Mouse (Mus musculus): ENCODE measurements around the gene Ctdspl. TPM values are rescaled to one million over a fixed set of nuclear protein-coding genes. Genes with fewer than 3 reads are reported as not detected.

Ctdspl gene
- polyA plus RNA-seq, 1 experiment, result 8.1 TPM

- TF ChIP-seq POLR2A (IDR thresholded peaks at IDR 0.05; ENCODE audit: control insufficient read depth, low read depth, low read length) (no peak), CTCF (IDR thresholded peaks at IDR 0.05; ENCODE audit: control insufficient read depth, insufficient read depth, insufficient replicate concordance, low read depth, low read length) (no peak)
- no peaks in the 10 kb centered on the region for H3K36me3 ChIP-seq (ENCODE audit: control insufficient read depth, insufficient read depth, low read length)
- no peak overlapping the region for H3K4me3 ChIP-seq (ENCODE audit: control insufficient read depth, low read depth, low read length)
- H3K4me1 ChIP-seq (ENCODE audit: control insufficient read depth, insufficient read depth, low read length), result no peaks in the 10 kb centered on the region
- H3K27ac ChIP-seq (ENCODE audit: control insufficient read depth, insufficient read depth, low read depth, low read length), result no peak overlapping the region
- H3K27me3 ChIP-seq (ENCODE audit: control insufficient read depth, insufficient read depth, low read length), result no peaks in the 10 kb centered on the region
Observed at GRCm38 (mm10) chr9:118900677-118901076, 25.6 kb upstream of the Ctdspl start.

- Histone ChIP-seq H3K4me1 (ENCODE audit: control insufficient read depth, insufficient read depth, low read length) (no peaks in the 10 kb centered on the region), H3K36me3 (ENCODE audit: control insufficient read depth, insufficient read depth, low read length) (no peaks in the 10 kb centered on the region), H3K4me3 (ENCODE audit: control insufficient read depth, low read depth, low read length) (no peak overlapping the region), H3K27ac (ENCODE audit: control insufficient read depth, insufficient read depth, low read depth, low read length) (no peak overlapping the region), H3K27me3 (ENCODE audit: control insufficient read depth, insufficient read depth, low read length) (no peaks in the 10 kb centered on the region)
- TF ChIP-seq CTCF (IDR thresholded peaks at IDR 0.05; ENCODE audit: control insufficient read depth, insufficient read depth, insufficient replicate concordance, low read depth, low read length) (no peak), POLR2A (IDR thresholded peaks at IDR 0.05; ENCODE audit: control insufficient read depth, low read depth, low read length) (no peak)
Observed at GRCm38 (mm10) chr9:118901917-118902316, 24.3 kb upstream of the Ctdspl start.

GRCm38 (mm10) chr9:118907934-118908620 is 18.2 kb upstream of the Ctdspl start:
- no peak overlapping the region for H3K27ac ChIP-seq (ENCODE audit: control insufficient read depth, insufficient read depth, low read depth, low read length)

GRCm38 (mm10) chr9:118913048-118913447 is 13.2 kb upstream of the Ctdspl start:
- no peak for TF ChIP-seq CTCF (IDR thresholded peaks at IDR 0.05; ENCODE audit: control insufficient read depth, insufficient read depth, insufficient replicate concordance, low read depth, low read length)
- no peak for TF ChIP-seq POLR2A (IDR thresholded peaks at IDR 0.05; ENCODE audit: control insufficient read depth, low read depth, low read length)
- H3K36me3 ChIP-seq (ENCODE audit: control insufficient read depth, insufficient read depth, low read length), result no peaks in the 10 kb centered on the region
- no peaks in the 10 kb centered on the region for H3K4me1 ChIP-seq (ENCODE audit: control insufficient read depth, insufficient read depth, low read length)
- H3K27ac ChIP-seq (ENCODE audit: control insufficient read depth, insufficient read depth, low read depth, low read length), result no peak overlapping the region
- H3K4me3 ChIP-seq (ENCODE audit: control insufficient read depth, low read depth, low read length), result no peak overlapping the region
- no peaks in the 10 kb centered on the region for H3K27me3 ChIP-seq (ENCODE audit: control insufficient read depth, insufficient read depth, low read length)

More at GRCm38 (mm10) chr9:118907934-118908620, 18.2 kb upstream of the Ctdspl start:
- Histone ChIP-seq H3K4me1 (ENCODE audit: control insufficient read depth, insufficient read depth, low read length) (no peaks in the 10 kb centered on the region; the same call in 1 of the 2 replicates), H3K36me3 (ENCODE audit: control insufficient read depth, insufficient read depth, low read length) (no peaks in the 10 kb centered on the region), H3K4me3 (ENCODE audit: control insufficient read depth, low read depth, low read length) (no peak overlapping the region), H3K27me3 (ENCODE audit: control insufficient read depth, insufficient read depth, low read length) (no peaks in the 10 kb centered on the region)
- TF ChIP-seq CTCF (IDR thresholded peaks at IDR 0.05; ENCODE audit: control insufficient read depth, insufficient read depth, insufficient replicate concordance, low read depth, low read length) (peak; percentile 93), POLR2A (IDR thresholded peaks at IDR 0.05; ENCODE audit: control insufficient read depth, low read depth, low read length) (no peak)

- no peaks in the 10 kb centered on the region for H3K4me1 ChIP-seq (ENCODE audit: control insufficient read depth, insufficient read depth, low read length)
- H3K27ac ChIP-seq (ENCODE audit: control insufficient read depth, insufficient read depth, low read depth, low read length), result no peak overlapping the region
- H3K27me3 ChIP-seq (ENCODE audit: control insufficient read depth, insufficient read depth, low read length), result no peaks in the 10 kb centered on the region
- no peak for TF ChIP-seq CTCF (IDR thresholded peaks at IDR 0.05; ENCODE audit: control insufficient read depth, insufficient read depth, insufficient replicate concordance, low read depth, low read length)
- no peak for TF ChIP-seq POLR2A (IDR thresholded peaks at IDR 0.05; ENCODE audit: control insufficient read depth, low read depth, low read length)
- no peak overlapping the region for H3K4me3 ChIP-seq (ENCODE audit: control insufficient read depth, low read depth, low read length)
- no peaks in the 10 kb centered on the region for H3K36me3 ChIP-seq (ENCODE audit: control insufficient read depth, insufficient read depth, low read length)
Observed at GRCm38 (mm10) chr9:118913613-118914012, 12.6 kb upstream of the Ctdspl start.

- TF ChIP-seq CTCF (IDR thresholded peaks at IDR 0.05; ENCODE audit: control insufficient read depth, insufficient read depth, insufficient replicate concordance, low read depth, low read length) (no peak), POLR2A (IDR thresholded peaks at IDR 0.05; ENCODE audit: control insufficient read depth, low read depth, low read length) (no peak)
- Histone ChIP-seq H3K27me3 (ENCODE audit: control insufficient read depth, insufficient read depth, low read length) (no peaks in the 10 kb centered on the region), H3K4me1 (ENCODE audit: control insufficient read depth, insufficient read depth, low read length) (no peaks in the 10 kb centered on the region), H3K36me3 (ENCODE audit: control insufficient read depth, insufficient read depth, low read length) (no peaks in the 10 kb centered on the region), H3K4me3 (ENCODE audit: control insufficient read depth, low read depth, low read length) (no peak overlapping the region), H3K27ac (ENCODE audit: control insufficient read depth, insufficient read depth, low read depth, low read length) (no peak overlapping the region)
Observed at GRCm38 (mm10) chr9:118914589-118914988, 11.7 kb upstream of the Ctdspl start.

GRCm38 (mm10) chr9:118915290-118915689 is 11.0 kb upstream of the Ctdspl start:
- no peak overlapping the region for H3K4me3 ChIP-seq (ENCODE audit: control insufficient read depth, low read depth, low read length)
- H3K27me3 ChIP-seq (ENCODE audit: control insufficient read depth, insufficient read depth, low read length), result no peaks in the 10 kb centered on the region
- TF ChIP-seq POLR2A (IDR thresholded peaks at IDR 0.05; ENCODE audit: control insufficient read depth, low read depth, low read length), result no peak
- peak; percentile 61; the same call in 1 of the 2 replicates for TF ChIP-seq CTCF (IDR thresholded peaks at IDR 0.05; ENCODE audit: control insufficient read depth, insufficient read depth, insufficient replicate concordance, low read depth, low read length)
- no peaks in the 10 kb centered on the region for H3K36me3 ChIP-seq (ENCODE audit: control insufficient read depth, insufficient read depth, low read length)
- no peaks in the 10 kb centered on the region for H3K4me1 ChIP-seq (ENCODE audit: control insufficient read depth, insufficient read depth, low read length)
- no peak overlapping the region for H3K27ac ChIP-seq (ENCODE audit: control insufficient read depth, insufficient read depth, low read depth, low read length)

Data from testis, adult 2 months (tissue).